Mouse (Mus musculus): ENCODE measurements around the gene Mef2b.

GRCm38 (mm10) chr8:70099276-70099675, 40.2 kb upstream of the Mef2b start:
- TF ChIP-seq CTCF (IDR thresholded peaks at IDR 0.05; ENCODE audit: low read depth) (no peak), EP300 (IDR thresholded peaks at IDR 0.05; ENCODE audit: low read depth) (no peak)
